Mouse (Mus musculus): ENCODE data around the gene Galnt6.

GRCm38 (mm10) chr15:100701856-100702255 is 27.3 kb downstream of the Galnt6 start:
- TF ChIP-seq CTCF (IDR thresholded peaks at IDR 0.05; ENCODE audit: low read depth, low read length) (no peak), POLR2A (IDR thresholded peaks at IDR 0.05; ENCODE audit: extremely low read depth, insufficient read depth, low read length) (no peak)
